Mouse (Mus musculus) T-helper 1 cell (primary cell): ENCODE data around the gene Tmem117.

Experiments used
- in situ Hi-C: fragments of 300-600 bp; cut with MboI, MseI; formaldehyde crosslinking; loops from one replicate; pipeline ENCODE4 v1.15.1; 2025; ENCODE audit warnings: high pct_unique_total_duplicates

The Tmem117 gene

GRCm38 (mm10) chr15:94628830-94629601 is at the start of gene Tmem117:
Gene Tmem117, plus strand, starts transcription at chr15:94629232.
- in situ Hi-C loops, result no loop called here

DNA sequence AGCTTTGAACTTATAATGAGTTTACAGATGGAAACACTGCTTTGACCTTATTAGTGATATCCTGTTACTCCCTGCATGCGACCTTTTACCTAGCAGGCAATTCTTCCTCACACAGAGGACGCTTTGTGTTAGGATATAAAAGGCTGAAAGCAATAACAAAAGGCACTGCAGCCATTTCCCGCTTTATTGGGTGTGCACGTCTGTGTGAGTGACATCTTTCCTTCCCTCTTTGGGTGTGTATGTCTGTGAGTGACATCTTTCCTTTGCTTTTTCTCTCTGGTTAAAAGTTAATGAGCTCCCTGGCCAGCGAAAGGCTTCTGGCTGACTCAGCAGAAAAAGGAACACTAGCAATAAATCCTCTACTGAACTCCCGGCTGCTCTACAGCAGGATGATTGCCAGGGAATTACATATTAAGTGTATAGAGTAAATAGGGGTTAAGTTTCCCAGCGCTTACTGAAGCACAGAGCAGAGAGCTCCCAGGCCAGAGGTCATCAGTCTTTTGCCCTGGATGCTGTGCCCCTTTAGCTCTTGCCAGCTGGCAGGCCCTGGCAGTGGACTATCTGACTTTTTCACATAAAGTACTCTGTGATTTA is 46.9 kb upstream of the Tmem117 start:
- in situ Hi-C loops, result no loop called here

DNA sequence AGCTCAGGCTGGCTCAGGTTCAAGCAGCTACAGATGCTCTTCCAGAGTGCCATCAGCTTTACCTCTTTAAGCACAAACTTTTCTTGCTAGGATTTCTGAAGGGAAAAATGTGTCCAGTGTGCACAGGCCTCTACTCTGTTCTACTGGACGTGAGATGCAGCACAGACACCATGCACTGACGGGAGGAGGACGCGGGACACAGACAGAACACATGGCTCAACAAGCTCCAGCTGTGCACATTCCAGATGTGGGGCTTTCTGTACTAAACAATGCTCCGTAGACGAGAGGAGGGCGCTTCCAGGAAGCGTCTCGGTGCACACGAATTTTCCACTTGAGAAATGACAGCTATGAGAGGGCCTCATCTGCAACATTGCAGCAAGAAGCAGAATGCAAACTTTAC is 45.9 kb upstream of the Tmem117 start:
- in situ Hi-C loops, result no loop called here

DNA sequence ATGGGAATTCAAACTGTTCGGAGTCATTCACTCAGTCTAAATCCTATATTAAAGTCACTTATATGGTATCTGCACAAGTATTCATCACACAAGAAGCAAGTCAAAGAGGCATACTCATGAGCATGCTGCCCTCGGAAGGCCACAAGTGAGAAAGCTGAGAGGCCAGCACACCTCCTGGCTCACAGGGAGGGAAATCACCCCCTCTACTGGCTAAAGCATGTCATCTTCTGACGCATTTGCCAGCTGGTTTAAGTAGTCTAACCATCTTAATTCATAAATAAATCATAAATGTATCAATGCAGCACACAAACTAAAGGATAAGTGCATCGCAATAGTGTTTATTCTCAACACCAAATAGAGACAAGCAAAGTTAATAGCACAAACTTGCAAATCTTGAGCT is 44.3 kb upstream of the Tmem117 start:
- in situ Hi-C loops, result no loop called here

DNA sequence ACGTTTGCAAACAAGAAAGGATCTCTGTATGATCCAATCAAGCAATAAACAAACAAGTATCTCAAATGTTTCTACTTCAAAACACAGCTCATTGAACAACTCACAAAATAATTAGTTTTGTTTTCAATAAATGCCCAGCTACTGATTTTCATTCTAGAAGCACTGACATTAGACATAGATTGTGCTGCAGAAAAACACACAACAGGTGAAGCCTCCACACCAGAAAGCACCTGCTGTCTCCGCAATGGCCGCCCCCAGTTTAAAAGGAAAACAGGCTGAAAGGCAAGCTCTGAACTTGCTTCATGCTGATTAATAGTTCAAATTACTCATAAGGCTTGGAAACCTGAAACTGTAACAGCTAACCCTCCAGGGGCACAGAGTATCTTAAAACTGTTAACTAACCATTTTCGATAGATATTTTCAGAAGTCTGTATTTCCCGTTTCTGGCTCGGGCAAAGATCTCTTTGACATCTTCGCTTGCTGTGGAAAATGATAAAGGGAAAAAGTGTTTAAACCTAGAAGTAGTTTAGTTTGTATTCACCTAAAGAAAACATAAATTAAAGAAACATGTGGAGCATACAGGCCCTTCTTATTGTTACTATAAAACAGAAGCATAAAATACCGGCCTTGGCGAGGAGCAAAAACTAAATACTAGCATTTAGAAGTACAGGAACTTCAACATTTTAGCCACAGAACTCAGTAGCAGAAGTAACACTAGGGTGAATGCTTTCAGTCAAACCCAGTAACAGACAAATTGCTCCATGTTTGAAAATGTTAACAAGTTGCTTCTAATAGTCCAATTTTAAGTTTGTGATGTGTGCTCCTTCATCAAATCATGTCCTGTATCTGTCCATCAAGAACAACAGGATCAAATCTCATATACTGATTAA is 41.0 kb upstream of the Tmem117 start:
- in situ Hi-C loops, result no loop called here

DNA sequence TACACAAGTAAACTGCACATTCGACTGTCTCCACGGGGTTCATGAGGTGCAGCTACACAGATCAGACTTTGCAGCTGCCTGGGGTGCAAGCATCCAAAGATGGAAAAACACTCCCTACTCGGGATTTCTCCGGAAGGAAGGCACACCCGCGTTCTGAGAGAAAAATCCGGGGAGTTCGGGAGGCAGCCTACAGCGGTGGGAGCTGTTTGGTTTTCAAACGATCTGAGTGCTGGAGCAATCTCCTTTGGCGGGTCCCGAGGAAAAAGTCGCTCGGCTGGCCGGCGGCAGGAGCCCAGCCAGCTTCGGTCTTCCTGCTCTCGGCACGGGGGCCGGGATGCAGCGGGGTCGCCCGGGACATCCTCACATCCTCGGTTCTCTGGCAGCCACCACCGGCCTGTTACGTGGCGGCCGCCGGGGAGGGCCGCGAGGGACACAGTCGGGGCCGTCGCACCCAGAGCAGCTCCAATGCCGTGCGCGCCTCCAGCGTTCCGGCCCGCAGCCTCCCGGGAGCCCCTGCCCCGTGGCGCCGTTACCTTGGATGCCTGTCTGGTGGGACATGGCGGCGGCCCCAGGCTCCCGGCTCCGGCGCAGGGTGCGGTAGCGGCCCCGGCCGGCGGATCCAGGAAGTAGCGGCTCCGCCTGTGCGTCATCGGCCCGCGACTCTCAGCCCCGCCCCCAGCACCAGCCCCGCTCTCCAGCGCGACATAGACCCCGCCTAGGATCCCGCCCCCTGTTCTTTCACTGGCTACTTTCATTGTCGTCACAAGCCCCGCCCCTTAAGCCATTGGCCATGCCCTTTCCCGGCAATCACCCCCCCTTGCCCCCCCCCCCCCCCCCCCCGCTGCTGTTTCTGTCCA is 39.6 kb upstream of the Tmem117 start, which contains the start of gene Twf1:
TSS of gene Twf1 (minus strand) at position 671 of the 857 bp plus-strand sequence.
- in situ Hi-C loops, result no loop called here

DNA sequence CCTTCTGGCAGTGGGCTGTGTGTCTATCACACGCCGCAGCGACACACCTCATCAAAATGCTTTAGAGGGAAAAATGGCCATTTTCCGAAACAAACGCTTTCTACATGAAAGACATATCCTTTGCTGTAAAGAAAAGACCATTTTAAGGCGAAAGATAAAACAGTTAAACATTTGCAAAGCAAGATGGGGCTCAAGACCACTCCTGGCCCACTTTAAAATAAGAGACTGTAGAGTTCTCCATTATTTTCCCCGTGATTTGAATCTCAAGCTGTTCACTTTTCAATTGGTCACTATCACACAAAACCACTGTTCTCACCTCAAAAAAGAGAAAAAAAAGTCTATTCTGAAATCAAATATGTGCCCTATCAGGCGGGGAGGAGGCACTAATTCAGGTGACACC is 38.9 kb upstream of the Tmem117 start:
- in situ Hi-C loops, result no loop called here

- in situ Hi-C loops, result no loop called here
Observed at GRCm38 (mm10) chr15:94591356-94591755, 37.7 kb upstream of the Tmem117 start.

GRCm38 (mm10) chr15:94593586-94593985 is 35.4 kb upstream of the Tmem117 start:
- in situ Hi-C loops, result no loop called here

DNA sequence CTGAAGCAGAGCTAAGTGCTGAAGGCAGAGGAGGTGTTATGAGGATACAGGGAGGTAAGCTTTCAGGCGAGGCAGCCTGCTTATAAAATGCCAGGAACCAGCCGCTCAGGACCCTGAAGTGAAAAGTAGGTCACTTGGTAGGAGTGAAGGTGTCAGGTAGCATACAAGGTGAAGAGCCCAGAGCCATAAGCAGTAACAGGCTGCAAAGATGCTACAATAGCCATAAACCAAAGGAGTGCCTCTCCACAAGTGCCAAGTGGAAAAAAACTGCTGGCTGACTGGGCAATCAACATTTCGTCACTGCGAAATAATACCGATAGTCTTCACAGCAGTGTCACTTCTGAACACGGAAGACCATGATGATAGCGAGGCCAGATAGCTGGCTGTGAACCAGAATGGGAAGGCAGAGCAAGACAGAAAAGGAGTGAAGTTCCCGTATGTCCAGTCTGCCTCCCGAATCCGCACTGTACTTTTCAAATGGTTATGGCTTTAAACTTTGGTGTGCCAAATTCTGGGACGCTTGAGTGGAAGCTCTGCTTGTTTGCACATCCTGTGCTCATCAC is 28.8 kb upstream of the Tmem117 start:
- in situ Hi-C loops, result no loop called here

DNA sequence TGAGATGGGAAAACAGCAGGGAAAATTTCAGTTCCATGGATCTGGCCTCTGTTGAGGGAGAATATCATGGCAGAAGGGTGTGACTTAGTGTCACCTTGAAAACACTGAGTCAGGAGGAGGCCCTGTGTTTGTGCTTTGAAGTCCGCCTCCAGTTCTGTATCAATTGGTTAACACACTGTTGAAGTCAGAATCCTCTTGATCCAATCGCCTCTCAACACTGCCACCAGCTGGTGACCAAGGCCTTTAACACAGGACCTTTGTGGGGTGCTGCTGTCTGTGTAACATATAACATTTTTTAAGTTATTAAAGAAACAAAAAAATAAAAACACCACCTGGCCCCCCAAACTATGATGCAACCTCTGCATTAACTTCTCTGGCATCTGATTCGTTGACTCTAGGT is 27.7 kb upstream of the Tmem117 start:
- in situ Hi-C loops, result no loop called here

DNA sequence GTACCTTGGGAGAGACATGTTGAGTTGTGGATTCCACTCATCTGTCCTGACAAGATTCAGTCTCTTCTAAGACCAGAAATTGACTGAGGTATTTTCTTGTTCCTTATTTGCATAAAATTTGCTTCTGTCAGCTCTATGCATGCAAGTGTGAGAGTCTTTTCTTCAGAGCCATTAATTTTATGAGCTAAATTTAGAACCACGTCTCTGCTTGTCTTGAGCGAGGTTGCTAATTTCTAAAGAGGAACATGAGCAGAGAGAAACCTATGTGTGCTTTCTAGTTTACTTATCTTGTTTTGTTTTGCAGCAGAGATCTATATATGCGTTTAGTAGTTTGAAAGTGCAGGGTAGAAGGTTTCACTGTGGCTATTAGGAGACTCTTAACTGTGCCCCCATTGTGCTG is 26.6 kb upstream of the Tmem117 start:
- in situ Hi-C loops, result no loop called here

GRCm38 (mm10) chr15:94607768-94608167 is 21.3 kb upstream of the Tmem117 start:
- in situ Hi-C loops, result no loop called here

GRCm38 (mm10) chr15:94616036-94616435 is 13.0 kb upstream of the Tmem117 start:
- in situ Hi-C loops, result no loop called here

DNA sequence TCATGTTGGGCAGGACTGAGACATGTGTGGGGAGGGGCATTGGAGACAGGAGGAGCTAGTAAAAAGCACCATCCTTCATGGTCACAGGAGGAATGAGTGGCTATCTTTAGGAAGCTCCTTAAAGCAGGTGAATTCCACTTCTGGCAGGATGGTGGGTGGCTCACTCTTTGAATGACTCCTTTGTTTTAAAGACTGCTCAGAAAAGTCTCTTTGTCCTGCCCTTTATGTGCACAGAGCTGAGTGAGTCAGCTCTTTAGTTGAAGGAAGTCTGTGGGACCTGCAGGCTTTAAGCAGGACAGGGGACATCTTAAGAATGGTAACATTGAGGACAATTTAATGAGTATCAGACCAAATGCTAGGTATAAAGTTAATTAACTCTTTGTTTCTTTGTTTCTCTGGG is 8.1 kb upstream of the Tmem117 start:
- in situ Hi-C loops, result no loop called here

DNA sequence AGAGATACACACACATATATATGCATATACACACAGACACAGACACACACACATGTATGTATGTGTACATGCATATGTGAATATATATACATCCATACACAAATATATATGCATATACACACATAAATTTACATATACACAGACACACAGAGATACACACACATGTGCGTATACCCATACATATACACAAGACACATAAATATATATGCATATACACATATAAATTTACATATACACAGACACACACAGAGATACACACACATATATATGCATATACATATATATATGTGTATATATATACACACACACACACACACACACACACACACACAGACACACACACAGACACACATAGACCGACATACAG is 586 bp upstream of the Tmem117 start:
- in situ Hi-C loops, result no loop called here

DNA sequence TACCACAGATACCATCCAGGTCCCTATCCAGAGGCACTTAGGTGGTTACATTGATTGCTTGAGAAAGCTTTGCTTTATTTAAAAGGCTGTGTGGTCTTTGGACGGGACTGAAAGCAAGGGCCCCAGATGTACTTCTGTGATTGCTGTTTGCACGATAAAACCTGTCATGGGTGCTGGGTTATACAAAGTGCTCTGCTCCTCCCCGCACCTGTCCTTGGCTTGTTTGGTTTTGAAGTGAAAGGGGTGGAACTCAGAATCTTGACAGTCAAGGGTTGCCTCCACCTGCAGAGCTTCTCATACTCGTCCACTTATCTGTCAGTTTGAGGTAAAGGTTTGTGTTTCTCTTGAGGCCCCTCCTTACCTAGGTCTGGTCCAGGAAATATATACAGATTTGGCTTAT is 1.5 kb downstream of the Tmem117 start:
- in situ Hi-C loops, result no loop called here

DNA sequence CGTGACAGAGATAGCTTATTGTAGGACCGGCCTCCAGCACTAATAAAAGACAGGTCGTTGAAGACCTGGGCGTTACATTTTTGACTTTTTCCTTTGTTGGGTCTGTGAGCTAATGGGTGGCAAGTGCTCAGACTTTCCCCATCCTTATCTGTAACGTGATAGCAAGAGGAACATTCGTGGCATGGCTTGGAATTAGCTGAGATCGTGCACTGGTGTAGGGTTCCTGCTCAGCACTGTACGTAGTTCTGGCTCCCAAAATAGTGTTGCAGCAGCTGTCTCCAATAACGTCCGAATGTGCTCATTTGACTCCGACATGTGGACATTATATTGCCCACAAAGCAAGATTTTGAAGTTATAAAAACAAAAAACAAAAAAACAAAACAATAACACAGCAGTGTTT is 5.5 kb downstream of the Tmem117 start:
- in situ Hi-C loops, result no loop called here

GRCm38 (mm10) chr15:94638207-94638606 is 9.2 kb downstream of the Tmem117 start:
- in situ Hi-C loops, result no loop called here

- in situ Hi-C loops, result no loop called here
Observed at GRCm38 (mm10) chr15:94639126-94639525, 10.1 kb downstream of the Tmem117 start.

- in situ Hi-C loops, result no loop called here
Observed at GRCm38 (mm10) chr15:94646012-94646411, 17.0 kb downstream of the Tmem117 start.
